Mouse (Mus musculus) small intestine, adult 2 months (tissue): ENCODE data around the gene Dcaf8. TPM values are rescaled to one million over a fixed set of nuclear protein-coding genes. Genes with fewer than 3 reads are reported as not detected.

ENCODE experiments used
- H3K27ac ChIP-seq: fragments of 200-500 bp; 2 replicates; pipeline ENCODE4 v1.5.1; 2012; ENCODE audit warnings: low read depth, low read length, control low read depth, inconsistent platforms; ENCODE audit not compliant: insufficient read depth
- H3K27me3 ChIP-seq: fragments of 200-500 bp; 2 replicates; pipeline ENCODE4 v1.6.1; 2012; ENCODE audit warnings: mild to moderate bottlenecking, moderate library complexity, low read length, inconsistent platforms; ENCODE audit not compliant: control insufficient read depth, insufficient read depth
- H3K36me3 ChIP-seq: fragments of 200-500 bp; 2 replicates; pipeline ENCODE4 v1.6.1; 2012; ENCODE audit warnings: mild to moderate bottlenecking, low read length, control low read depth, inconsistent platforms; ENCODE audit not compliant: control insufficient read depth, insufficient read depth
- H3K4me1 ChIP-seq: fragments of 200-500 bp; 2 replicates; pipeline ENCODE4 v1.6.1; 2012; ENCODE audit warnings: low read length, inconsistent platforms, mixed read lengths; ENCODE audit not compliant: control insufficient read depth, insufficient read depth, insufficient read length
- H3K4me3 ChIP-seq: fragments of 200-500 bp; 2 replicates; pipeline ENCODE4 v1.5.1; 2012; ENCODE audit warnings: low read depth, mild to moderate bottlenecking, control low read depth, inconsistent platforms, low read length, moderate library complexity
- CTCF ChIP-seq: fragments of 200-500 bp; IDR thresholded peaks from 2 replicates; pipeline ENCODE4 v1.5.1; 2012; ENCODE audit warnings: low read depth, mild to moderate bottlenecking, control low read depth, inconsistent platforms, low read length, moderate library complexity, mixed read lengths; ENCODE audit not compliant: insufficient replicate concordance, insufficient read length; ENCODE audit errors: extremely low read depth
- POLR2A ChIP-seq: fragments of 200-500 bp; IDR thresholded peaks from 2 replicates; pipeline ENCODE4 v1.6.1; 2012; ENCODE audit warnings: low read depth, mild to moderate bottlenecking, control low read depth, inconsistent platforms, low read length, moderate library complexity
- WGBS: fragments of 180-500 bp; shearing (Covaris S2); methylation state at CpG from one replicate; pipeline ENCODE4 v1.1.7; 2018; 5-methylcytosine and 5-hydroxymethylcytosine counted together
- polyA plus RNA-seq: library from polyadenylated mRNA; depleted of rRNA; stranded (reverse); fragments of >200 nt; gene quantifications from 2 replicates; pipeline ENCODE4 v1.2.3, GENCODE M21; 2012

Gene Dcaf8
- polyA plus RNA-seq, 1 experiment: 26.7 TPM

- 27% methylated on average over 7 of the region's 7 CpGs for WGBS
- Histone ChIP-seq H3K4me1 (peaks cover 12% of the 10 kb centered on the region), H3K27me3 (no peaks in the 10 kb centered on the region), H3K27ac (no peak overlapping the region), H3K4me3 (no peak overlapping the region), H3K36me3 (no peaks in the 10 kb centered on the region)
- TF ChIP-seq POLR2A (no peak), CTCF (no peak)
Measured at GRCm38 (mm10) chr1:172207111-172207584, 59.3 kb downstream of the Dcaf8 start.

- WGBS: 67% methylated on average over 5 of the region's 5 CpGs
- TF ChIP-seq CTCF (no peak), POLR2A (no peak)
Measured at GRCm38 (mm10) chr1:172212776-172213175, 64.9 kb downstream of the Dcaf8 start.

GRCm38 (mm10) chr1:172213771-172214170 lies 65.9 kb downstream of the Dcaf8 start:
- TF ChIP-seq POLR2A (no peak), CTCF (no peak)
- Histone ChIP-seq H3K27me3 (no peaks in the 10 kb centered on the region), H3K36me3 (no peaks in the 10 kb centered on the region), H3K4me3 (no peak overlapping the region), H3K4me1 (no peaks in the 10 kb centered on the region), H3K27ac (no peak overlapping the region)
- 51% methylated on average over 4 of the region's 4 CpGs for WGBS

More at GRCm38 (mm10) chr1:172212776-172213175, 64.9 kb downstream of the Dcaf8 start:
- no peak overlapping the region for H3K27ac ChIP-seq
- H3K36me3 ChIP-seq: no peaks in the 10 kb centered on the region
- H3K27me3 ChIP-seq: no peaks in the 10 kb centered on the region
- H3K4me1 ChIP-seq: no peaks in the 10 kb centered on the region
- H3K4me3 ChIP-seq: no peak overlapping the region

GRCm38 (mm10) chr1:172214748-172215147 lies 66.9 kb downstream of the Dcaf8 start:
- Histone ChIP-seq H3K4me1 (no peaks in the 10 kb centered on the region), H3K36me3 (no peaks in the 10 kb centered on the region), H3K27me3 (no peaks in the 10 kb centered on the region), H3K4me3 (no peak overlapping the region), H3K27ac (no peak overlapping the region)
- TF ChIP-seq POLR2A (no peak), CTCF (no peak)
- WGBS: 23% methylated on average over 3 of the region's 3 CpGs

- Histone ChIP-seq H3K36me3 (no peaks in the 10 kb centered on the region), H3K4me3 (peak overlapping the region; percentile 27; the same call in 1 of the 2 replicates), H3K27ac (no peak overlapping the region), H3K4me1 (no peaks in the 10 kb centered on the region; the same call in 1 of the 2 replicates), H3K27me3 (no peaks in the 10 kb centered on the region)
- no peak for TF ChIP-seq POLR2A
- TF ChIP-seq CTCF: peak; percentile 97
- 3% methylated on average over 5 of the region's 5 CpGs for WGBS
Measured at GRCm38 (mm10) chr1:172217148-172217547, 69.3 kb downstream of the Dcaf8 start.

GRCm38 (mm10) chr1:172218164-172218910 lies 70.5 kb downstream of the Dcaf8 start:
- no peaks in the 10 kb centered on the region for H3K27me3 ChIP-seq
- no peak for TF ChIP-seq POLR2A
- no peak for TF ChIP-seq CTCF
- WGBS: 76% methylated on average over 15 of the region's 15 CpGs
- H3K27ac ChIP-seq: no peak overlapping the region
- no peak overlapping the region for H3K4me3 ChIP-seq
- no peaks in the 10 kb centered on the region; the same call in 1 of the 2 replicates for H3K4me1 ChIP-seq
- H3K36me3 ChIP-seq: no peaks in the 10 kb centered on the region
